Mouse (Mus musculus) liver, embryonic 15.5 days (tissue): ENCODE results near the gene Ghr. TPM values are rescaled to one million over a fixed set of nuclear protein-coding genes. Genes with fewer than 3 reads are reported as not detected.

Experiments
- ATAC-seq: fragments of 200-750 bp; cut with Nextera tagmentation; 2 replicates; pipeline ENCODE4 v1.8.0; 2017; ENCODE audit warnings: moderate number of reproducible peaks, mild to moderate bottlenecking, moderate library complexity; ENCODE audit not compliant: insufficient read depth
- H3K27ac ChIP-seq: fragments of 300-500 bp; sonication (generic); replicated peaks from 2 replicates; pipeline ENCODE4 v1.5.1; 2015; ENCODE audit warnings: mild to moderate bottlenecking, inconsistent platforms
- H3K27me3 ChIP-seq: fragments of 300-500 bp; sonication (generic); 2 replicates; pipeline ENCODE4 v1.6.1; 2015; ENCODE audit warnings: mild to moderate bottlenecking, inconsistent platforms
- H3K36me3 ChIP-seq: fragments of 300-500 bp; sonication (generic); replicated peaks from 2 replicates; pipeline ENCODE4 v1.6.1; 2015; ENCODE audit warnings: moderate library complexity, mild to moderate bottlenecking, inconsistent platforms
- H3K4me1 ChIP-seq: fragments of 300-500 bp; sonication (generic); replicated peaks from 2 replicates; pipeline ENCODE4 v1.6.1; 2015; ENCODE audit warnings: inconsistent platforms
- H3K4me2 ChIP-seq: fragments of 300-500 bp; sonication (generic); 2 replicates; pipeline ENCODE4 v1.6.1; 2015; ENCODE audit warnings: moderate library complexity, mild to moderate bottlenecking, inconsistent platforms
- H3K4me3 ChIP-seq: fragments of 300-500 bp; sonication (generic); replicated peaks from 2 replicates; pipeline ENCODE4 v1.5.1; 2015; ENCODE audit warnings: mild to moderate bottlenecking, inconsistent platforms
- H3K9ac ChIP-seq: fragments of 300-500 bp; sonication (generic); 2 replicates; pipeline ENCODE4 v1.6.1; 2015; ENCODE audit warnings: moderate library complexity, mild to moderate bottlenecking, inconsistent platforms
- H3K9me3 ChIP-seq: fragments of 300-500 bp; sonication (generic); replicated peaks from 2 replicates; pipeline ENCODE4 v1.6.1; 2016; ENCODE audit warnings: inconsistent platforms
- WGBS: fragments of 180-500 bp; shearing (Covaris S2); methylation state at CpG from one replicate; pipeline ENCODE4 v1.1.7; 2015; ENCODE audit warnings: mixed read lengths; ENCODE audit not compliant: insufficient replicate concordance; 5-methylcytosine and 5-hydroxymethylcytosine counted together
- polyA plus RNA-seq: library from polyadenylated mRNA; unstranded; fragments of >200 nt; fragmentation: Nextera tagmentation; extraction: Ambion mirVana; gene quantifications from 2 replicates; pipeline ENCODE4 v1.2.1, GENCODE M21; 2015

The Ghr gene
- polyA plus RNA-seq, 1 experiment from 2014 or later: 22.4 TPM

DNA sequence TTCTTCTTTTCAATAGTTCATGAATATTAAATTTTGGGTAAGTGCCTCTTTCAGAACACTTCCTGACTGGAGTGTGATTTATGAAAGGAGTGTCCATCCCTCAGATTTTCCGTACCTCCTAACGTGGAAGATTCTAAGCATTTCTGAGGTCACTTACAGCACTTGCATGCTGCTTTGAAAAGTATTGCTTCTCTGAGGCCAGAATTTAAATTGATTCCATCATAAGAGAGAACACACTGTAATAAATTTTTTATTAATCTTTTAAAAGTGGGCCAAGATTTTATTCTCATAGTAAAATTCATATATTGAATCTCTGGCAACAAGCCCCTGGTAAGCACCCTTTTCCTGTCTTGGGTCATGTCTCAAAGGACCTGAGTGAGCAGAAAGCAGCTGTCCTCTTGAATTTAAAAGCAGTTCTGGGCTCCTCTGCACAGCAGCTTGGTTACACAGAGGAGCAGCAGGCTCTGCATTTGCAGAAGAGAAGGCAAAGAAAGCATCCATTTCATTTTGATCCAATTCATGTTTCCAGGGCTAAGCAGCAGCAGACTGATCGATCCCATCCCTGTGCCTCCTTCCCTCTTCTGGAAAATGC lies 46.9 kb downstream of the Ghr start:
- Histone ChIP-seq H3K27ac (no peak overlapping the region), H3K9ac (no peak overlapping the region), H3K4me1 (no peaks in the 10 kb centered on the region), H3K4me2 (no peak overlapping the region), H3K9me3 (no peaks in the 10 kb centered on the region), H3K27me3 (no peaks in the 10 kb centered on the region), H3K36me3 (no peaks in the 10 kb centered on the region), H3K4me3 (no peak overlapping the region)
- ATAC-seq: no peak
- WGBS: 61% methylated on average over 3 of the region's 3 CpGs

DNA sequence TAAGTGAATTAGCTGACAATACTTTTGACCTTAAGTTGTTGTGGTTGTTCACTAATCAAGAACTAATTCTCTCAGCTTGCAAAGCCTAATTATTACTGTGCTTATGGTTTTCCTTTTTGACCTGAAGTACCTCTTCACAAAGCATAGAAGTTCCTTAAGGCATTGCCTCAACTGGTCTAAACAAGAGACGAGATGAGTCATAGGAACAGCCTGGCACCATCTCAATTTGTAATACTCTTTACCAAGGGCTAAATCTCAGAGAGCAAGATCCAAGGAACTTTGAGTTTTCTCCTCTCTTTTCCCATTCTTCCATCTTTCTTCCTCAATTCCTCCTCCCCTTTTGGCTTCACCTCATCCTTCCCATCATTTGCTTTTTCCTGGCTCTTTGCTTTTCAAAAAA lies 69.3 kb downstream of the Ghr start:
- Histone ChIP-seq H3K4me3 (no peak overlapping the region), H3K27me3 (no peaks in the 10 kb centered on the region), H3K9me3 (no peaks in the 10 kb centered on the region), H3K36me3 (no peaks in the 10 kb centered on the region), H3K4me1 (no peaks in the 10 kb centered on the region), H3K9ac (no peak overlapping the region), H3K4me2 (no peak overlapping the region), H3K27ac (no peak overlapping the region)
- ATAC-seq: no peak
- WGBS: 61% methylated on average over 1 of the region's 1 CpGs

- no peaks in the 10 kb centered on the region for H3K36me3 ChIP-seq
- ATAC-seq: no peak
Measured at GRCm38 (mm10) chr15:3512380-3512779, 70.9 kb downstream of the Ghr start.

GRCm38 (mm10) chr15:3511639-3512171 lies 71.6 kb downstream of the Ghr start:
- 64% methylated on average over 2 of the region's 2 CpGs for WGBS
- Histone ChIP-seq H3K36me3 (no peaks in the 10 kb centered on the region), H3K4me2 (no peak overlapping the region), H3K4me3 (no peak overlapping the region), H3K9ac (no peak overlapping the region), H3K27ac (no peak overlapping the region), H3K27me3 (no peaks in the 10 kb centered on the region), H3K9me3 (no peaks in the 10 kb centered on the region), H3K4me1 (no peaks in the 10 kb centered on the region)
- ATAC-seq: no peak

More at GRCm38 (mm10) chr15:3512380-3512779, 70.9 kb downstream of the Ghr start:
- no peak overlapping the region for H3K4me3 ChIP-seq
- no peak overlapping the region for H3K9ac ChIP-seq
- 54% methylated on average over 1 of the region's 1 CpGs for WGBS
- no peaks in the 10 kb centered on the region for H3K4me1 ChIP-seq
- no peak overlapping the region for H3K4me2 ChIP-seq
- H3K27ac ChIP-seq: no peak overlapping the region
- H3K9me3 ChIP-seq: no peaks in the 10 kb centered on the region
- H3K27me3 ChIP-seq: no peaks in the 10 kb centered on the region

DNA sequence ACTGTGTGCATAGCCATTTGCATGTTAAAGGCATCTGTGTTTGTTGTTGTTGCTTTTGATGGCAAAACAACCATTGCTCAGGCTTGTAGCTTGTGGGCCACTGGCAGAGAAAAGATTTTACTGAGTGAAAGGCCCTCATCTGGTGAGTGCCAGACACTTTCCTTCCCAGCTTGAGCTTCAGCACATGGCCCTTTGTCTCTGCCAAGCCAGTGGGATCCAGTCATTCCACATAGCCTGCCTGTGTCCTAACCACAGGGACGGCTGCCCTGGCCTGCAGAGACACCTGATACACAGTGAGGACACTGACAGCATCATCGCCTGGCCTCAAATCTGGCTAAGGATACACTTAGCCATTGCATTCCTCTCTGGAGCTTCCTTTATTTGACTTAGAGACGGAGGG lies 74.2 kb downstream of the Ghr start:
- WGBS: 64% methylated on average over 3 of the region's 3 CpGs
- Histone ChIP-seq H3K27ac (no peak overlapping the region), H3K4me1 (no peaks in the 10 kb centered on the region), H3K27me3 (no peaks in the 10 kb centered on the region), H3K4me2 (no peak overlapping the region), H3K9ac (no peak overlapping the region), H3K4me3 (no peak overlapping the region), H3K9me3 (no peaks in the 10 kb centered on the region), H3K36me3 (no peaks in the 10 kb centered on the region)
- no peak for ATAC-seq

GRCm38 (mm10) chr15:3507329-3507728 lies 76.0 kb downstream of the Ghr start:
- Histone ChIP-seq H3K9me3 (no peaks in the 10 kb centered on the region), H3K9ac (no peak overlapping the region), H3K4me1 (no peaks in the 10 kb centered on the region), H3K4me2 (no peak overlapping the region), H3K27ac (no peak overlapping the region), H3K27me3 (no peaks in the 10 kb centered on the region), H3K36me3 (no peaks in the 10 kb centered on the region), H3K4me3 (no peak overlapping the region)
- ATAC-seq: no peak
- 79% methylated on average over 2 of the region's 2 CpGs for WGBS

DNA sequence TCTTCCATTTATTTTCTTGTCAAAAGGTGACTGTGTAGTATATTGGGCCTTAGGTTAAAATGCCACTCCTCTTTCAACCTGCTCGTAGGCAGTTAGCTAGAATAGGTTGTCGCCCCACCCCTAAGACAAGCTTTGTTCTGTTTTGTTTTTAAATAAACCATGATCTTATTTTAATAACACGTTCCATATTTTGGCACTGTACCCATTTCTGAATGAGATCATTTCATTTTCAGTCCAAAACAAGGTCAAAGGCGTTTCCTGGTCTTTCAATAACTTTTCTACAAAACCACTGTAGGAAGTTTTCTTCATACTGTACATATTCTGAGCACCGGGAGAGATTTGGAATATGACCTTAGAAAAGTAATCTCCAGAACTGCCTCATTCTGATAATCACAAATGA lies 78.6 kb downstream of the Ghr start:
- no peaks in the 10 kb centered on the region for H3K36me3 ChIP-seq

GRCm38 (mm10) chr15:3501683-3502082 lies 81.6 kb downstream of the Ghr start:
- H3K36me3 ChIP-seq: no peaks in the 10 kb centered on the region
- no peak overlapping the region for H3K9ac ChIP-seq
- no peak overlapping the region for H3K4me3 ChIP-seq
- no peak overlapping the region for H3K27ac ChIP-seq
- H3K9me3 ChIP-seq: no peaks in the 10 kb centered on the region
- H3K4me2 ChIP-seq: no peak overlapping the region
- ATAC-seq: no peak
- no peaks in the 10 kb centered on the region for H3K27me3 ChIP-seq
- H3K4me1 ChIP-seq: no peaks in the 10 kb centered on the region
- 54% methylated on average over 3 of the region's 3 CpGs for WGBS

More for the DNA sequence above, 78.6 kb downstream of the Ghr start:
- no peak for ATAC-seq
- Histone ChIP-seq H3K9me3 (no peaks in the 10 kb centered on the region), H3K4me3 (no peak overlapping the region), H3K9ac (no peak overlapping the region), H3K27me3 (no peaks in the 10 kb centered on the region), H3K27ac (no peak overlapping the region), H3K4me1 (no peaks in the 10 kb centered on the region), H3K4me2 (no peak overlapping the region)
- 63% methylated on average over 5 of the region's 5 CpGs for WGBS

GRCm38 (mm10) chr15:3499020-3499419 lies 84.3 kb downstream of the Ghr start:
- Histone ChIP-seq H3K36me3 (no peaks in the 10 kb centered on the region), H3K27me3 (no peaks in the 10 kb centered on the region), H3K27ac (no peak overlapping the region), H3K9ac (no peak overlapping the region), H3K4me3 (no peak overlapping the region), H3K4me2 (no peak overlapping the region), H3K9me3 (no peaks in the 10 kb centered on the region), H3K4me1 (no peaks in the 10 kb centered on the region)
- ATAC-seq: no peak
- 74% methylated on average over 1 of the region's 1 CpGs for WGBS

DNA sequence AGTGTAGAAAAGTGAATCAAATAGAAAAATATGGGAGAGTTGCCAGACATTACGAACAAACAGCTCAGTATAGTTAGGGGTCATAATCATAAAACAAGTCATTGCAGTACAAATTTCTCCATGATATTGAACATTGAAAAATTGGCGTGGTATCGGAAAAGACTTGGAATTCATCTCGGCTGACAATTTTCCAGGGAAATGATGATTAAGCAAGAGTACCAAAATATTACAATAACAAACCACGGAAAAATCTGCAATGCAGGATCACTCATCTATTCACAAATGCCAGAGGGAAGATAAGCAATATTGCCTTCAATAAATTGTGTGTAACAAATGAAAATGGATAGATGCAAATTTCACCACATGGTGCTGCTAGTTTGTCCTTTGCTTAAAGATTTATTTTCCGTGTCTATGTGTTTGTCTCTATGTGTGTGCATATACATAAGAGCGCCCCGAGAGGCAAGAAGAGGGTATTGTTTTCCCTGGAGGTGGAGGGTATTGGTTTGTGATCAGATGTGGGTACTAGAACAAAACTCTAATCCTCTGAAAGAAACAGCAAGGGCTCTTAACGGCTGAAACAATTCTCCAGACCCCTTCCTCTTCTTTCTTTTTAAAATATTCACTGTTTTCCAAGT lies 85.2 kb downstream of the Ghr start:
- Histone ChIP-seq H3K4me3 (no peak overlapping the region), H3K4me2 (no peak overlapping the region), H3K4me1 (no peaks in the 10 kb centered on the region), H3K9me3 (no peaks in the 10 kb centered on the region), H3K36me3 (no peaks in the 10 kb centered on the region), H3K9ac (no peak overlapping the region), H3K27ac (no peak overlapping the region), H3K27me3 (no peaks in the 10 kb centered on the region)
- 64% methylated on average over 9 of the region's 9 CpGs for WGBS
- ATAC-seq: no peak

DNA sequence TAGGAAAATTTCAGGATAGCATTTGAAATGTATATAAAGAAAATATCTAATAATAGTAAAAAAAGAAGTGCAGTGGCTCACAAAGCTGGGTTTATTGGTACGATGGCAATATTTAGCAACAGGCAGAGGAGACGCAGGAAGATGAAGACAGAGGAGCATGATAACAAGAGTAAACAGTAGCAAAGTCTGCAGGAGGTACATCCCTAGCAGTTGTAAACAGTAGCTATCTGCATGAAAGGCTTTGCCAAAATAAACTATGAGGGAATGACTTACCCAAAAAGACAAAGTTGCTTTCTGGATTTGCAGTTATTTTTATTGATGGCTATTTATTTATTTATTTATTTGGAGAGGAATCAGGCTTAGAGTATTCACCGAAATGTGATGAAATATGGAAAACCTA lies 92.4 kb downstream of the Ghr start:
- Histone ChIP-seq H3K4me3 (no peak overlapping the region), H3K4me1 (no peaks in the 10 kb centered on the region), H3K27me3 (no peaks in the 10 kb centered on the region), H3K27ac (no peak overlapping the region), H3K9me3 (no peaks in the 10 kb centered on the region), H3K9ac (no peak overlapping the region), H3K4me2 (no peak overlapping the region), H3K36me3 (no peaks in the 10 kb centered on the region)
- 63% methylated on average over 3 of the region's 3 CpGs for WGBS
- ATAC-seq: no peak

GRCm38 (mm10) chr15:3490011-3490410 lies 93.3 kb downstream of the Ghr start:
- no peak overlapping the region for H3K9ac ChIP-seq
- no peaks in the 10 kb centered on the region for H3K4me1 ChIP-seq
- H3K27ac ChIP-seq: no peak overlapping the region
- H3K4me3 ChIP-seq: no peak overlapping the region
- no peaks in the 10 kb centered on the region for H3K9me3 ChIP-seq
- no peak for ATAC-seq
- H3K27me3 ChIP-seq: no peaks in the 10 kb centered on the region
- no peaks in the 10 kb centered on the region for H3K36me3 ChIP-seq
- 76% methylated on average over 2 of the region's 2 CpGs for WGBS
- H3K4me2 ChIP-seq: no peak overlapping the region
